Mouse (Mus musculus) lung, postnatal 0 days (tissue): ENCODE measurements around the gene Cinp. TPM values are rescaled to one million over a fixed set of nuclear protein-coding genes. Genes with fewer than 3 reads are reported as not detected.

Experiments used
- ATAC-seq: fragments of 200-750 bp; cut with Nextera tagmentation; 2 replicates; pipeline ENCODE4 v1.8.0; 2017; ENCODE audit warnings: moderate library complexity
- DNase-seq: peaks from one replicate; pipeline ENCODE4 v3.0.0-alpha.2; 2016; ENCODE audit warnings: low spot score
- H3K27ac ChIP-seq: fragments of 300-500 bp; sonication (generic); 2 replicates; pipeline ENCODE4 v1.5.1; 2014; ENCODE audit warnings: antibody characterized with exemption, mild to moderate bottlenecking, low read length, mixed read lengths
- H3K27me3 ChIP-seq: fragments of 300-500 bp; sonication (generic); replicated peaks from 2 replicates; pipeline ENCODE4 v1.6.1; 2014; ENCODE audit warnings: low read length, mixed read lengths; ENCODE audit not compliant: insufficient read depth
- H3K36me3 ChIP-seq: fragments of 300-500 bp; sonication (generic); 2 replicates; pipeline ENCODE4 v1.6.1; 2014; ENCODE audit warnings: low read length, mixed read lengths; ENCODE audit not compliant: insufficient read depth
- H3K4me1 ChIP-seq: fragments of 300-500 bp; sonication (generic); 2 replicates; pipeline ENCODE4 v1.6.1; 2014; ENCODE audit warnings: antibody characterized with exemption, low read depth, low read length, mixed read lengths; ENCODE audit not compliant: insufficient read depth
- H3K4me2 ChIP-seq: fragments of 300-500 bp; sonication (generic); replicated peaks from 2 replicates; pipeline ENCODE4 v1.6.1; 2014; ENCODE audit warnings: low read depth, mild to moderate bottlenecking, low read length, moderate library complexity, mixed read lengths
- H3K4me3 ChIP-seq: fragments of 300-500 bp; sonication (generic); 2 replicates; pipeline ENCODE4 v1.5.1; 2014; ENCODE audit warnings: low read depth, low read length
- H3K9ac ChIP-seq: fragments of 300-500 bp; sonication (generic); replicated peaks from 2 replicates; pipeline ENCODE4 v1.6.1; 2014; ENCODE audit warnings: low read depth, mild to moderate bottlenecking
- H3K9me3 ChIP-seq: fragments of 300-500 bp; sonication (generic); 2 replicates; pipeline ENCODE4 v1.6.1; 2016; ENCODE audit warnings: low read length, mixed read lengths
- CTCF ChIP-seq: IDR thresholded peaks from 2 replicates; pipeline ENCODE4 v1.5.1; 2016; ENCODE audit warnings: antibody characterized with exemption, mild to moderate bottlenecking
- EP300 ChIP-seq: IDR thresholded peaks from 2 replicates; pipeline ENCODE4 v1.6.1; 2016; ENCODE audit warnings: antibody characterized with exemption, mild to moderate bottlenecking, control low read depth
- WGBS: fragments of 180-500 bp; shearing (Covaris S2); extraction: QIAGEN DNeasy Blood & Tissue Kit; methylation state at CpG from one replicate; pipeline ENCODE4 v1.1.7; 2014; 5-methylcytosine and 5-hydroxymethylcytosine counted together
- polyA plus RNA-seq: library from polyadenylated mRNA; unstranded; fragments of >200 nt; fragmentation: Nextera tagmentation; extraction: Ambion mirVana; gene quantifications from 2 replicates; pipeline ENCODE4 v1.2.1, GENCODE M21; 2015

Cinp gene
- polyA plus RNA-seq, 1 experiment from 2014 or later: 33.8 TPM

GRCm38 (mm10) chr12:110888106-110888505 is 839 bp downstream of the Cinp start:
- 21% methylated on average over 12 of the region's 12 CpGs for WGBS
- 0 out of 2 replicates have a peak overlapping the region, but pooled peaks have one; percentile 70 for H3K27ac ChIP-seq

DNA sequence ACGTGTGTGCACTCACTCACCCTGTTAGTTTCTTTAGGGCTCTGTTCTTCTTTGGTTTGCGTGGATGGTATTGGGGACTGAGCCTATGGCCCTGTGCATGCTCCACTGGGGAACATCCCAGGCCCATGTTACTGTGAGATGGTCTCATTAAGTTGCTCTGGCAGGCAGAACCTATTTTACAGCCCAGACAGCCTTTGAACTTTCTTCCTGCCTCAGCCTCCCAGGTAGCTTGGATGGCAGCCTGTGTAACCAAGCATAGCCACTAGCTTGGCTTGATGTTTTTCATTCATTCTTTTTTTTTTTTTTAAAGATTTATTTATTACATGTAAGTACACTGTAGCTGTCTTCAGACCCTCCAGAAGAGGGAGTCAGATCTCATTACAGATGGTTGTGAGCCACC is 3.7 kb downstream of the Cinp start:
- no peak overlapping the region for H3K4me3 ChIP-seq
- no peak for TF ChIP-seq EP300
- H3K27me3 ChIP-seq: no peaks in the 10 kb centered on the region
- no peaks in the 10 kb centered on the region for H3K36me3 ChIP-seq
- ATAC-seq (no peak), DNase-seq (no peak)
- no peak overlapping the region for H3K4me2 ChIP-seq
- peaks cover 5% of the 10 kb centered on the region; the same call in 1 of the 2 replicates for H3K4me1 ChIP-seq
- no peak overlapping the region for H3K9ac ChIP-seq
- H3K9me3 ChIP-seq: no peaks in the 10 kb centered on the region
- WGBS: 98% methylated on average over 2 of the region's 2 CpGs
- no peak overlapping the region for H3K27ac ChIP-seq

More at GRCm38 (mm10) chr12:110888106-110888505, 839 bp downstream of the Cinp start:
- Histone ChIP-seq H3K4me2 (peak overlapping the region; percentile 93), H3K36me3 (no peaks in the 10 kb centered on the region), H3K9me3 (no peaks in the 10 kb centered on the region), H3K4me1 (peaks cover 5% of the 10 kb centered on the region; the same call in 1 of the 2 replicates), H3K9ac (peak overlapping the region; percentile 43), H3K27me3 (no peaks in the 10 kb centered on the region), H3K4me3 (peak overlapping the region; percentile 78)
- TF ChIP-seq CTCF (no peak), EP300 (no peak)
- DNase-seq (peak; percentile 6), ATAC-seq (no peak)

DNA sequence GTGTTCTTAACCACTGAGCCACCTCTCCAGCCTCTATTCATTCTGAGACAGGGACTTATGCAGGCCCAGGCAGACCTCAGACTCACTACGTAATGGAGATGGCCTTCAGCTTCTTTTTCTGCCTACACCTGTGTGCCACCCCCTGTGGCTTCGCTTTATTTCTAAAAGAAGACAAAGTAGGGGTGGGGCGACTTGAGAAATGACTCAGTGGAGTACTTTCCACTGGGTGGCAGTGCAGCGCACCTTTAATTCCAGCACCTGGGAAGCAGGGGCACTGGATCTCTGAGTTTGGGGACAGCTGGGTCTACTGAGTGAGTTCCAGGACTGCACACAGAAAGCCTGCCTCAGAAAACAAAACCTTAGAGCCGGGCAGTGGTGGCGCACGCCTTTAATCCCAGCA is 6.7 kb downstream of the Cinp start:
- no peak overlapping the region for H3K4me2 ChIP-seq
- WGBS: 85% methylated on average over 7 of the region's 7 CpGs
- peak; percentile 15 for DNase-seq
- H3K4me1 ChIP-seq: no peaks in the 10 kb centered on the region
- no peaks in the 10 kb centered on the region for H3K9me3 ChIP-seq
- no peak overlapping the region for H3K9ac ChIP-seq
- no peak for ATAC-seq
- H3K27ac ChIP-seq: no peak overlapping the region
- H3K36me3 ChIP-seq: peaks cover 6% of the 10 kb centered on the region; the same call in 1 of the 2 replicates
- TF ChIP-seq EP300: no peak
- TF ChIP-seq CTCF: peak; percentile 51
- no peaks in the 10 kb centered on the region for H3K27me3 ChIP-seq
- no peak overlapping the region for H3K4me3 ChIP-seq

DNA sequence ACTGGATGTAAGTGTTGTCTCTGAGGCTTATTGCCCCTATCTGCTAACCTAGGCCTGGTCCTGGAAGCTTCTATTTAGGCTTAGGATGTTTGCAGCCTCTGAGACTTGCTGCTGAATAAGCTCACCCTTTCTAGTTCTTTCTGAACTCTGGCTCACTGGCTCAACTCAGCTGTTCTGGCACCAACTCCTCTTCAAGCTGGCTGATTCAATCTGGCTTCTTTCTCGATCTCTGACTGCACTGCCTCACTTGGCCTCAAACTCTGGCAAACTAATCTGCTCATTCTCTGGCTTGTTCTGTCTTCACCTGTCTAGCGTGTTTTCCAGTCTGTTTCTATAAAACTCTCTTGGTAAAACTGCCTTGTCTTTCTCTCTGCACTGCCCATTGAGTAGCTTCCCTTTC is 13.6 kb downstream of the Cinp start:
- no peak for ATAC-seq
- Histone ChIP-seq H3K4me1 (no peaks in the 10 kb centered on the region), H3K4me3 (no peak overlapping the region), H3K9me3 (no peaks in the 10 kb centered on the region), H3K4me2 (no peak overlapping the region), H3K36me3 (peaks cover 21% of the 10 kb centered on the region), H3K27ac (no peak overlapping the region), H3K27me3 (no peaks in the 10 kb centered on the region), H3K9ac (no peak overlapping the region)
- WGBS: 93% methylated on average over 2 of the region's 2 CpGs
- TF ChIP-seq CTCF (no peak), EP300 (no peak)
- no peak for DNase-seq

GRCm38 (mm10) chr12:110871247-110871646 is 17.7 kb downstream of the Cinp start:
- H3K27me3 ChIP-seq: no peaks in the 10 kb centered on the region
- no peak overlapping the region for H3K4me2 ChIP-seq
- no peak for DNase-seq
- ATAC-seq: no peak
- no peak overlapping the region for H3K9ac ChIP-seq
- H3K36me3 ChIP-seq: peaks cover 49% of the 10 kb centered on the region
- H3K9me3 ChIP-seq: no peaks in the 10 kb centered on the region
- H3K4me1 ChIP-seq: no peaks in the 10 kb centered on the region
- 79% methylated on average over 5 of the region's 5 CpGs for WGBS
- TF ChIP-seq CTCF (no peak), EP300 (no peak)
- no peak overlapping the region for H3K4me3 ChIP-seq
- no peak overlapping the region for H3K27ac ChIP-seq

GRCm38 (mm10) chr12:110870107-110870506 is 18.8 kb downstream of the Cinp start:
- Histone ChIP-seq H3K36me3 (peaks cover 50% of the 10 kb centered on the region), H3K9ac (no peak overlapping the region), H3K27ac (no peak overlapping the region), H3K4me2 (no peak overlapping the region), H3K4me3 (no peak overlapping the region), H3K27me3 (no peaks in the 10 kb centered on the region), H3K9me3 (no peaks in the 10 kb centered on the region), H3K4me1 (no peaks in the 10 kb centered on the region)
- no peak for DNase-seq
- 86% methylated on average over 4 of the region's 4 CpGs for WGBS
- no peak for TF ChIP-seq EP300
- no peak for TF ChIP-seq CTCF
- no peak for ATAC-seq

GRCm38 (mm10) chr12:110865989-110866388 is 23.0 kb downstream of the Cinp start:
- H3K4me2 ChIP-seq: no peak overlapping the region
- WGBS: 86% methylated on average over 10 of the region's 10 CpGs
- no peaks in the 10 kb centered on the region for H3K27me3 ChIP-seq
- H3K4me3 ChIP-seq: no peak overlapping the region
- DNase-seq: no peak
- H3K36me3 ChIP-seq: peaks cover 55% of the 10 kb centered on the region
- TF ChIP-seq CTCF: no peak
- no peak for TF ChIP-seq EP300
- no peak overlapping the region for H3K9ac ChIP-seq
- H3K27ac ChIP-seq: no peak overlapping the region
- no peak for ATAC-seq
- H3K9me3 ChIP-seq: no peaks in the 10 kb centered on the region
- no peaks in the 10 kb centered on the region for H3K4me1 ChIP-seq
